Mouse (Mus musculus): Measurements from ENCODE around the gene Csnk1e.

GRCm38 (mm10) chr15:79481181-79481688, 25.9 kb upstream of the Csnk1e start:
- no peak for TF ChIP-seq CTCF (IDR thresholded peaks at IDR 0.05; ENCODE audit: borderline replicate concordance, insufficient read depth, low read length)
- TF ChIP-seq POLR2A (IDR thresholded peaks at IDR 0.05; ENCODE audit: low read depth, low read length) = no peak

Measured in embryonic fibroblast, embryonic 13.5 days (primary cell).